Mouse (Mus musculus) left cerebral cortex, adult 11 months (tissue): ENCODE measurements around the gene Crp.

Experiments
- DNase-seq: peaks from one replicate; pipeline ENCODE4 v3.0.0; 2022; ENCODE audit warnings: low spot score

Crp gene

GRCm38 (mm10) chr1:172697844-172698243, at the start of gene Crp:
Gene Crp, plus strand, starts transcription at chr1:172698055.
- DNase-seq, result no peak

- no peak for DNase-seq
Observed at GRCm38 (mm10) chr1:172649396-172649795, 48.5 kb upstream of the Crp start.

GRCm38 (mm10) chr1:172650519-172651287, 47.2 kb upstream of the Crp start:
- DNase-seq, result no peak

GRCm38 (mm10) chr1:172651288-172651987, 46.4 kb upstream of the Crp start:
- DNase-seq, result no peak

GRCm38 (mm10) chr1:172652040-172652662, 45.7 kb upstream of the Crp start:
- no peak for DNase-seq

GRCm38 (mm10) chr1:172653900-172654299, 44.0 kb upstream of the Crp start:
- DNase-seq, result no peak

- no peak for DNase-seq
Observed at GRCm38 (mm10) chr1:172657266-172657665, 40.6 kb upstream of the Crp start.

GRCm38 (mm10) chr1:172659688-172660087, 38.2 kb upstream of the Crp start:
- no peak for DNase-seq

GRCm38 (mm10) chr1:172665457-172665856, 32.4 kb upstream of the Crp start:
- DNase-seq, result no peak

GRCm38 (mm10) chr1:172667597-172667996, 30.3 kb upstream of the Crp start:
- no peak for DNase-seq

GRCm38 (mm10) chr1:172670716-172671115, 27.1 kb upstream of the Crp start:
- no peak for DNase-seq

- DNase-seq, result no peak
Observed at GRCm38 (mm10) chr1:172680742-172681141, 17.1 kb upstream of the Crp start.

GRCm38 (mm10) chr1:172683551-172683950, 14.3 kb upstream of the Crp start:
- no peak for DNase-seq

GRCm38 (mm10) chr1:172683957-172684356, 13.9 kb upstream of the Crp start:
- no peak for DNase-seq

GRCm38 (mm10) chr1:172685178-172685577, 12.7 kb upstream of the Crp start:
- no peak for DNase-seq

GRCm38 (mm10) chr1:172697422-172697821, 433 bp upstream of the Crp start:
- no peak for DNase-seq

GRCm38 (mm10) chr1:172700814-172701213, 3.0 kb downstream of the Crp start:
- no peak for DNase-seq

GRCm38 (mm10) chr1:172701381-172701780, 3.5 kb downstream of the Crp start:
- no peak for DNase-seq

- DNase-seq, result no peak
Observed at GRCm38 (mm10) chr1:172701901-172702300, 4.0 kb downstream of the Crp start.

GRCm38 (mm10) chr1:172704769-172705168, 6.9 kb downstream of the Crp start:
- no peak for DNase-seq

GRCm38 (mm10) chr1:172706243-172706642, 8.4 kb downstream of the Crp start:
- DNase-seq, result no peak

GRCm38 (mm10) chr1:172709788-172710350, 12.0 kb downstream of the Crp start:
- DNase-seq, result no peak

- DNase-seq, result no peak
Observed at GRCm38 (mm10) chr1:172711396-172711795, 13.5 kb downstream of the Crp start.
